Mouse (Mus musculus) liver, embryonic 16.5 days (tissue): ENCODE measurements at regions not wholly inside any gene's neighbourhood (a gene's known extent, or its start where the extent isn't known, plus 50 kb on each side); places are given as distances from the start of the nearest gene placed in this dataset.

ENCODE experiments used
- ATAC-seq: fragments of 200-750 bp; cut with Nextera tagmentation; 2 replicates; pipeline ENCODE4 v1.8.0; 2017; ENCODE audit warnings: low read depth, mild to moderate bottlenecking, moderate number of reproducible peaks, moderate library complexity
- H3K27ac ChIP-seq: fragments of 300-500 bp; sonication (generic); 2 replicates; pipeline ENCODE4 v1.5.1; 2014; ENCODE audit warnings: mild to moderate bottlenecking, low read length
- H3K27me3 ChIP-seq: fragments of 300-500 bp; sonication (generic); 2 replicates; pipeline ENCODE4 v1.6.1; 2014; ENCODE audit warnings: low read depth, low read length, mixed read lengths; ENCODE audit not compliant: control insufficient read depth, insufficient read depth
- H3K36me3 ChIP-seq: fragments of 300-500 bp; sonication (generic); 2 replicates; pipeline ENCODE4 v1.6.1; 2014; ENCODE audit warnings: mild to moderate bottlenecking; ENCODE audit not compliant: control insufficient read depth, insufficient read depth
- H3K4me1 ChIP-seq: fragments of 300-500 bp; sonication (generic); 2 replicates; pipeline ENCODE4 v1.6.1; 2014; ENCODE audit warnings: low read depth, low read length, mixed read lengths; ENCODE audit not compliant: control insufficient read depth
- H3K4me2 ChIP-seq: fragments of 300-500 bp; sonication (generic); 2 replicates; pipeline ENCODE4 v1.6.1; 2014; ENCODE audit warnings: low read depth, low read length, mixed read lengths
- H3K4me3 ChIP-seq: fragments of 300-500 bp; sonication (generic); 2 replicates; pipeline ENCODE4 v1.5.1; 2014; ENCODE audit warnings: low read depth, mild to moderate bottlenecking, low read length
- H3K9ac ChIP-seq: fragments of 300-500 bp; sonication (generic); 2 replicates; pipeline ENCODE4 v1.6.1; 2014; ENCODE audit warnings: low read depth, low read length
- H3K9me3 ChIP-seq: fragments of 300-500 bp; sonication (generic); replicated peaks from 2 replicates; pipeline ENCODE4 v1.6.1; 2016; ENCODE audit warnings: low read length; ENCODE audit not compliant: control insufficient read depth
- WGBS: fragments of 180-500 bp; shearing (Covaris S2); extraction: QIAGEN DNeasy Blood & Tissue Kit; methylation state at CpG from one replicate; pipeline ENCODE4 v1.1.7; 2014; ENCODE audit not compliant: insufficient replicate concordance; 5-methylcytosine and 5-hydroxymethylcytosine counted together

GRCm38 (mm10) chr16:74517374-74517773, 105.7 kb upstream of the Robo2 start:
- Histone ChIP-seq H3K9me3 (no peaks in the 10 kb centered on the region), H3K36me3 (no peaks in the 10 kb centered on the region), H3K27me3 (no peaks in the 10 kb centered on the region), H3K4me1 (no peaks in the 10 kb centered on the region), H3K27ac (no peak overlapping the region), H3K4me2 (no peak overlapping the region), H3K9ac (no peak overlapping the region), H3K4me3 (no peak overlapping the region)
- WGBS: 78% methylated on average over 4 of the region's 4 CpGs
- ATAC-seq: no peak

- Histone ChIP-seq H3K27me3 (no peaks in the 10 kb centered on the region), H3K36me3 (no peaks in the 10 kb centered on the region), H3K9me3 (no peaks in the 10 kb centered on the region), H3K9ac (no peak overlapping the region), H3K27ac (no peak overlapping the region), H3K4me3 (no peak overlapping the region), H3K4me2 (no peak overlapping the region), H3K4me1 (no peaks in the 10 kb centered on the region)
- WGBS: 36% methylated on average over 4 of the region's 4 CpGs
- no peak for ATAC-seq
Observed at GRCm38 (mm10) chr16:74514481-74514880, 102.9 kb upstream of the Robo2 start.

- no peaks in the 10 kb centered on the region for H3K4me1 ChIP-seq
- no peaks in the 10 kb centered on the region for H3K9me3 ChIP-seq
- 27% methylated on average over 1 of the region's 1 CpGs for WGBS
- H3K27me3 ChIP-seq: no peaks in the 10 kb centered on the region
- H3K36me3 ChIP-seq: no peaks in the 10 kb centered on the region
- no peak overlapping the region for H3K27ac ChIP-seq
- ATAC-seq: no peak
- no peak overlapping the region for H3K4me3 ChIP-seq
- H3K4me2 ChIP-seq: no peak overlapping the region
- H3K9ac ChIP-seq: no peak overlapping the region
Observed at GRCm38 (mm10) chr16:74510383-74510782, 98.8 kb upstream of the Robo2 start.

- Histone ChIP-seq H3K9ac (no peak overlapping the region), H3K27ac (no peak overlapping the region), H3K4me1 (no peaks in the 10 kb centered on the region), H3K27me3 (no peaks in the 10 kb centered on the region), H3K36me3 (no peaks in the 10 kb centered on the region), H3K9me3 (no peaks in the 10 kb centered on the region), H3K4me2 (no peak overlapping the region), H3K4me3 (no peak overlapping the region)
- ATAC-seq: no peak
- WGBS: 30% methylated on average over 2 of the region's 2 CpGs
Observed at GRCm38 (mm10) chr16:74509489-74509888, 97.9 kb upstream of the Robo2 start.

- Histone ChIP-seq H3K36me3 (no peaks in the 10 kb centered on the region), H3K4me2 (no peak overlapping the region), H3K9me3 (no peaks in the 10 kb centered on the region), H3K27ac (no peak overlapping the region), H3K4me1 (no peaks in the 10 kb centered on the region), H3K4me3 (no peak overlapping the region), H3K27me3 (no peaks in the 10 kb centered on the region), H3K9ac (no peak overlapping the region)
- no peak for ATAC-seq
Observed at GRCm38 (mm10) chr16:74506719-74507118, 95.1 kb upstream of the Robo2 start.

- H3K9me3 ChIP-seq: no peaks in the 10 kb centered on the region
- H3K27me3 ChIP-seq: no peaks in the 10 kb centered on the region
- no peak overlapping the region for H3K4me2 ChIP-seq
- ATAC-seq: no peak
- WGBS: 64% methylated on average over 6 of the region's 6 CpGs
- H3K4me1 ChIP-seq: no peaks in the 10 kb centered on the region
- H3K36me3 ChIP-seq: no peaks in the 10 kb centered on the region
- H3K27ac ChIP-seq: no peak overlapping the region
- H3K4me3 ChIP-seq: no peak overlapping the region
- no peak overlapping the region for H3K9ac ChIP-seq
Observed at GRCm38 (mm10) chr16:74506173-74506709, 94.6 kb upstream of the Robo2 start.

- Histone ChIP-seq H3K4me1 (no peaks in the 10 kb centered on the region), H3K4me3 (no peak overlapping the region), H3K4me2 (no peak overlapping the region), H3K27me3 (no peaks in the 10 kb centered on the region), H3K27ac (no peak overlapping the region), H3K9me3 (no peaks in the 10 kb centered on the region), H3K36me3 (no peaks in the 10 kb centered on the region), H3K9ac (no peak overlapping the region)
- ATAC-seq: no peak
- WGBS: 29% methylated on average over 5 of the region's 5 CpGs
Observed at GRCm38 (mm10) chr16:74504426-74504825, 92.8 kb upstream of the Robo2 start.

GRCm38 (mm10) chr16:74500687-74501086, 89.1 kb upstream of the Robo2 start:
- H3K9me3 ChIP-seq: no peaks in the 10 kb centered on the region
- WGBS: 57% methylated on average over 3 of the region's 3 CpGs

GRCm38 (mm10) chr16:74467745-74468420, 56.3 kb upstream of the Robo2 start:
- Histone ChIP-seq H3K9ac (no peak overlapping the region), H3K27me3 (no peaks in the 10 kb centered on the region), H3K4me1 (no peaks in the 10 kb centered on the region), H3K9me3 (no peaks in the 10 kb centered on the region), H3K4me2 (no peak overlapping the region), H3K4me3 (no peak overlapping the region), H3K27ac (no peak overlapping the region), H3K36me3 (no peaks in the 10 kb centered on the region)
- no peak for ATAC-seq
- 55% methylated on average over 6 of the region's 6 CpGs for WGBS

More at GRCm38 (mm10) chr16:74500687-74501086, 89.1 kb upstream of the Robo2 start:
- Histone ChIP-seq H3K4me2 (no peak overlapping the region), H3K9ac (no peak overlapping the region), H3K27me3 (no peaks in the 10 kb centered on the region), H3K27ac (no peak overlapping the region), H3K4me3 (no peak overlapping the region), H3K36me3 (no peaks in the 10 kb centered on the region), H3K4me1 (no peaks in the 10 kb centered on the region)
- no peak for ATAC-seq
